Mouse (Mus musculus): ENCODE measurements around the gene Rpl11. TPM values are rescaled to one million over a fixed set of nuclear protein-coding genes. Genes with fewer than 3 reads are reported as not detected.
"Not testable (repeated sequence)": the region's sequence is repeated elsewhere in the genome, so short reads cannot be mapped to it uniquely, and the experiment has no call there.

Rpl11 gene
- 262 and 276 TPM in 2 replicates for polyA plus RNA-seq (2015; fragmentation: Nextera tagmentation; extraction: Ambion mirVana)

DNA sequence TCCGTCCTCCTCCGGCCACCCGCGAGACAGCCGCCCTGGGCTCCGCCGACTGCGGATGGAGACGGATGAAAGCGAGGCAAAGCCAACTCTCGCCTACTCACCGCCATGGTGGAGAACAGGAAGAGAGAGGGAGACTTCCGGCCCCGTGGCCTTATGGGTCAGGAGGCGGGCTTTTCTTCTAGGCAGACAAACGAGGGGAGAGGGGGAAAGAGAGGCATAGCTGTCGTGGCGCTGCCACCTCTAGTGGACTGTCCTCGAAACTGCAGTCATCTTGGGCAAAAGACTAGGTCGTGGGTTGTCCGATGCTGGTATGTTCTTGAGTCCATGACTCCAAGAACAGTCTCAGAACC, at the start of gene Rpl11:
TSS of gene Rpl11 (minus strand) at position 182 of the 350 bp plus-strand sequence.
- under 1% methylated on average over 21 of the region's 21 CpGs for WGBS
- H3K9ac ChIP-seq = peak within 1 kb of the TSS; percentile 96
- ATAC-seq (replicated peaks) = peak; percentile 98
- H3K27me3 ChIP-seq (replicated peaks) = no peaks in the 10 kb centered on the region
- peak within 1 kb of the TSS; percentile 95 for H3K4me3 ChIP-seq
- H3K4me2 ChIP-seq = peak within 1 kb of the TSS; percentile 92
- peak within 1 kb of the TSS; percentile 86 for H3K27ac ChIP-seq
- peaks cover 21% of the 10 kb centered on the region for H3K4me1 ChIP-seq
- H3K36me3 ChIP-seq (replicated peaks) = peaks cover 30% of the 10 kb centered on the region
- H3K9me3 ChIP-seq = no peaks in the 10 kb centered on the region

DNA sequence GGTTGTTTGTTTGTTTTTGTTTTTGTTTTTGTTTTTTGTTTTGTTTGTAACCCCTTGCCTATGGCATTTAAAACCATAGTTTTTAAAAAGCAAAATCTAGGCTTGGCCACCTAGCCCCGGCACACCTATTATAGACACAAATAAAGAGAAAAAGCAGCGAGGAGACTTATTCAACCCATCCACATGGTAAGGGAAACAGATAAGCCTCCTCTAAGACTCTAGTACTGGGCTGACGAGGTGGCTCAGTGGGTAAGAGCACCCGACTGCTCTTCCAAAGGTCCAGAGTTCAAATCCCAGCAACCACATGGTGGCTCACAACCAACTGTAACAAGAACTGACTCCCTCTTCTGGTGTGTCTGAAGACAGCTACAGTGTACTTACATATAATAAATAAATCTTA, 48.5 kb upstream of the Rpl11 start:
- not testable (repeated sequence) for H3K9me3 ChIP-seq; H3K27ac ChIP-seq; ATAC-seq (replicated peaks); H3K36me3 ChIP-seq (replicated peaks); H3K9ac ChIP-seq; H3K4me2 ChIP-seq; H3K4me1 ChIP-seq; H3K4me3 ChIP-seq
- peaks cover 12% of the 10 kb centered on the region; the same call in 1 of the 2 replicates for H3K27me3 ChIP-seq (replicated peaks)
- 84% methylated on average over 4 of the region's 4 CpGs for WGBS

DNA sequence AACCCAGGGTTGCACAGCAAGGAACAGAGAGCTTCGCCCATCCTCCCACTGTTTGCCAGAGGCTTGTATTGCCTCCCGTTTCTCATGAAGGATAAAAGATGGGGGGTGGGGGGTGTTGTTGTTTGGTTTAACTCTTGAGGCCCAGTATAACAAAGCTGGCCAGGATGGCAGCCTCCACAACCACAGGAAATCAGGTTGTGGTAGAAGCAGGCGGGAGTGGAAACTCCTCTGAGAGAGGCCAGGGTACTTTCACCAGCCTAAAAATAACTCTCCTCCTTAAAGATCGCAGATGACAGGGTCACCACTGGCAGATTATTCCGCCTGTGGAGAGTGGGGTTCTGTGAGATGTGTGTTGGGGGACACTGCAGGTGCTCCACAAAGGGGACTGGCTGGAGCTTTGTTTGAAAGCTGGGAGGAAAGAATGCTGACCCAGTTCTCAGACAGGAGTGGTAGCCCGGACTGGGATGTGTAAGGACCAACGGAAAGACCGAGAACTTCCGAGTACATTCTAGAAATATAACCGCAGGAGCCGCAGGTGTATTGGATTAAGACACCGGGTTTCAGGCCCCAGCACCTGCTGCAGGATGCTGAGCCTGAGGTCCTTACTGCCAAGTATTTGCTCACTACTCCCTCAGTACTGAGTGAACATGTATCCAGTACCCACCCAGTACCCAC, 47.3 kb upstream of the Rpl11 start:
- WGBS = 76% methylated on average over 12 of the region's 12 CpGs
- Histone ChIP-seq H3K9ac (no peak overlapping the region), H3K9me3 (no peaks in the 10 kb centered on the region), H3K4me3 (no peak overlapping the region), H3K4me2 (no peak overlapping the region), H3K27ac (no peak overlapping the region), H3K4me1 (peaks cover 7% of the 10 kb centered on the region), H3K27me3 (replicated peaks) (peaks cover 10% of the 10 kb centered on the region; the same call in 1 of the 2 replicates), H3K36me3 (replicated peaks) (no peaks in the 10 kb centered on the region)
- ATAC-seq (replicated peaks) = no peak

DNA sequence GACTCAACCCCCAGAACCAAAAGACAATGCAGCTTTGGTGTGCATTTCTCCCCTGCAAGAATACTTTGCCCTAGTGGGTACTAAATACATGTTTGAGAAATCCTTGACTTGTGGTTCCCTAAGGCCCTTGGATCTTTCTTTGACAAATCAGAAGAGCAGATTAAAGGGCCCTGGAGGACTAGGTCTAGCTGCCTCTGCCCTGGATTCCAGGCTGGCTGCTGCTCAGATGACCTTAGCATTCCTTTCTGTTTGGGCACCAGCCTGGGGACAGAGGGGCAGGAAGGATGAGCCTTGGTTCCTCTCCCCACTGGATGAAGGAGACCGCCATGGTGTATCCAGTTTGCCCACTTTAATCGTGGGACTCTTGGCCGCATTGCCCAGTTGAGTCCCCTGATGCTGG, 45.2 kb upstream of the Rpl11 start:
- WGBS = 96% methylated on average over 3 of the region's 3 CpGs

DNA sequence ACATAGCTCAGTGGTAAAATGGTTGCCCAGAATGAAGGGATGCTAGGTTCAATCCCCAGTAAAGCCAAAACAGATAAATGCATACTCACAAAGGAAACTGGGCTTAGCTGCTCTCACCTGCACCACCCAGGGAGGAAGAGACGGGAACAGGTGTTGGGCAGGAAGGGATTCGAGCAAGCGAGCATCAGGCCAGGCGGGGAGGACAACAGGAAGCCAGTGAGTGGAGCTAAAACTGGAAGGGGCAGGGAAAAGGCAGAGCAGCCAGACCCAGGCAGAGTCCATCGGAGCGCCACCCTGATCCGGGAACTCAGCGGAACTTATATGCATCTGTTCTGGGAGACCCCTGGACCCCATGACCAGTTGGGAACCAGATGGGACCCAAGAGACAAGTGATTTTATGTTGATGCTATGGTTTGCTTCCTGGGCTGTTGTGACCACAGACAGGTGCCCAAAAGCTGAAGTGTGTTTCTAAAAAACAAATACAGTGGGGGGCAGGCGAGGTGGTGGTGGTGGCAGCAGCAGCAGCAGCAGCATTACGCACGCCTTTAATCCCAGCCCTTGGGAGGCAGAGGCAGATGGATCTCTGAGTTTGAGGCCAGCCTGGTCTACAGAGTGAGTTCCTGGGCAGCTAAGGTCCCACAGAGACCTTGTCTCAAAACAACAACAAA, 43.4 kb upstream of the Rpl11 start:
- no peak for ATAC-seq (replicated peaks)
- Histone ChIP-seq H3K9me3 (no peaks in the 10 kb centered on the region), H3K27me3 (replicated peaks) (no peaks in the 10 kb centered on the region), H3K27ac (no peak overlapping the region), H3K4me3 (no peak overlapping the region), H3K9ac (no peak overlapping the region), H3K4me2 (no peak overlapping the region), H3K4me1 (0 out of 2 replicates have a peak, but pooled peaks cover 2% of the 10 kb centered on the region), H3K36me3 (replicated peaks) (no peaks in the 10 kb centered on the region)
- 71% methylated on average over 11 of the region's 11 CpGs for WGBS

More for the DNA sequence above, 45.2 kb upstream of the Rpl11 start:
- H3K4me3 ChIP-seq = no peak overlapping the region
- H3K36me3 ChIP-seq (replicated peaks) = no peaks in the 10 kb centered on the region
- 0 out of 2 replicates have a peak, but pooled peaks cover 3% of the 10 kb centered on the region for H3K27me3 ChIP-seq (replicated peaks)
- no peak overlapping the region for H3K9ac ChIP-seq
- no peak overlapping the region for H3K27ac ChIP-seq
- no peak overlapping the region for H3K4me2 ChIP-seq
- no peak for ATAC-seq (replicated peaks)
- no peaks in the 10 kb centered on the region for H3K9me3 ChIP-seq
- H3K4me1 ChIP-seq = 0 out of 2 replicates have a peak, but pooled peaks cover 2% of the 10 kb centered on the region

DNA sequence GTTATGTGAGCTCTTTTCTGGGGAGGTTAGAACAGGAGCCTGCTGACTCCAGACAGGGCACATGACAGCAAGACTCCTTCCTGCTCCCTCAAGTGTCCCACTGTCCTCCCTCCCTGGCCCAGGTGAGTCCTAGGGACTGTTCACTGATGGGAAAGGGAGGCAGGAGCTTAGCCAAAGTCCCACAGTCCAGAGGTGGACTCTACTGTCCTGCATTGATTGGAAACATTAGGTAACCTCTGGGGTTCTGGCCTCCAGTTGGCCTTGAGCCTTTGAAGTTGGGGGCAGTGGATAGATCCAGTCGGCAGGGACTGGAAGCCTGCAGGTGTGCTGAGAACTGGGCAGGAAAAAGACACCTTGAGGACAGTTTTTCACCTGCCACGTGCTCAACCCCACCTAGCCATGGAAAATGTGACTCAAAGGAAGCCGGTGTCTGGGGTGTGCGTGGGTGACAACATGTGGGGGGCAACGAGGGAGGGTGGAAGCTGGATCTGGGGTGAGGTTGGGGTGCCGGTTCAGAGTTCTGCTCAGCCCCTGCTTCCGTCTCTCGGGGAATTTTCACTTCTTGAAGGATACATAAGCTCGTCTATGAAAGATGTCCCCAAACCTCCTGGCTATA, 42.4 kb upstream of the Rpl11 start:
- Histone ChIP-seq H3K36me3 (replicated peaks) (no peaks in the 10 kb centered on the region), H3K4me1 (0 out of 2 replicates have a peak, but pooled peaks cover 2% of the 10 kb centered on the region), H3K9ac (no peak overlapping the region), H3K27ac (peak overlapping the region; percentile 42; the same call in 1 of the 2 replicates), H3K27me3 (replicated peaks) (no peaks in the 10 kb centered on the region), H3K4me2 (no peak overlapping the region), H3K4me3 (no peak overlapping the region), H3K9me3 (no peaks in the 10 kb centered on the region)
- 85% methylated on average over 9 of the region's 9 CpGs for WGBS
- no peak for ATAC-seq (replicated peaks)

DNA sequence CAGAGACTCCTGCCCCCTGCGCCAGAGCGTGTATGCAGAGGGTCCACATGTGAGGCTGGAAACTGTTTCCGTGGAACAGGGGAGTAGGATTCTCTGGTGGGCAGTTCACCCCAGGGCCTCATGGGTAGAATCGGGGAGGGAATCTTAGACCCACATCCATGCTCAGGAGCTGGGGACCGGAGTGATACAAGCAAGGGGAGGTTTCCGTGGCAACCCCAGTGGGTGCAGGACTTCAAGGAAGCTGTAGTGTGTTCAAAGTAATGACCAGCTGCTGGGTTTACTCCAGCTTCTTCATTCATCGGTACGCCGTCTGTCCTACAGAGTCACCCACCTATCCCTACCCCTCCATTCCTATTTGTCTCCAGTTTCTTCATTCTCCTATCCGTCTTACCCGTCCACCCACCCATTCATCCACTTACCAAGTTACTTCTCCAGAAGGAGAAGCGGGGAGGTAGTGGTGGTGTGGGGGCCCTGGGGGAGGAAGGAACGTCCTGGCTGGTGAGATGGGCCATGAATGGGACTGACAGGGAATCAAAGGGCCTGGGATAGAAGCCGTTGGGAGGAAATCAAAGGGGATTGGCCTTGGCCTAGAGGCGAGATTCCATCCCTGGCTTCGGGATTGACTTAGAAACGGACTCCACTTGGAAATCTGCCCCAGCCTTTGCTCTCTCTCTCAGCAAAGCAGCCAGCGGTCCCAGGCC, 41.4 kb upstream of the Rpl11 start:
- Histone ChIP-seq H3K36me3 (replicated peaks) (no peaks in the 10 kb centered on the region), H3K27ac (0 out of 2 replicates have a peak overlapping the region, but pooled peaks have one; percentile 45), H3K4me3 (no peak overlapping the region), H3K9me3 (no peaks in the 10 kb centered on the region), H3K4me2 (no peak overlapping the region), H3K4me1 (0 out of 2 replicates have a peak, but pooled peaks cover 2% of the 10 kb centered on the region), H3K9ac (no peak overlapping the region), H3K27me3 (replicated peaks) (no peaks in the 10 kb centered on the region)
- ATAC-seq (replicated peaks) = 0 out of 2 replicates have a peak, but pooled peaks have one; percentile 45
- whole genome bisulfite sequencing = 66% methylated on average over 18 of the region's 18 CpGs

DNA sequence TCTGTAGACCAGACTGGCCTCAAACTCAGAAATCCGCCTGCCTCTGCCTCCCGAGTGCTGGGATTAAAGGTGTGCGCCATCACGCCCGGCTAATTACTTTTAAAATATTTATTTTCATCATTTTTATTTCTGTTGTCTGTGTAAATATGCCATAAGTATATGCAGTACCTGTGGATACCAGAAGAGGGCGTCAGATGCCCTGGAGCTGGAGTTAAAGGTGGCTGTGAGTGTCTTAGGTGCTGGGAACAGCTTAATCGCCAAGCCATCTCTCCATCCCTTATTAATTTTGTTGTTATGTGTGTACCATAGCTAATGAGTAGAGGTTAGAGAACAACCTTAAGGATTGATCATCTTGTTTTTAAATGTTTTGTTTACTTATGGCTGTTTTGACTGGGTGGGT, 39.3 kb upstream of the Rpl11 start:
- Histone ChIP-seq H3K27ac (no peak overlapping the region), H3K36me3 (replicated peaks) (no peaks in the 10 kb centered on the region), H3K9ac (no peak overlapping the region), H3K4me2 (no peak overlapping the region), H3K27me3 (replicated peaks) (no peaks in the 10 kb centered on the region), H3K4me3 (no peak overlapping the region), H3K4me1 (0 out of 2 replicates have a peak, but pooled peaks cover 6% of the 10 kb centered on the region), H3K9me3 (no peaks in the 10 kb centered on the region)
- WGBS = 90% methylated on average over 7 of the region's 7 CpGs
- no peak for ATAC-seq (replicated peaks)

DNA sequence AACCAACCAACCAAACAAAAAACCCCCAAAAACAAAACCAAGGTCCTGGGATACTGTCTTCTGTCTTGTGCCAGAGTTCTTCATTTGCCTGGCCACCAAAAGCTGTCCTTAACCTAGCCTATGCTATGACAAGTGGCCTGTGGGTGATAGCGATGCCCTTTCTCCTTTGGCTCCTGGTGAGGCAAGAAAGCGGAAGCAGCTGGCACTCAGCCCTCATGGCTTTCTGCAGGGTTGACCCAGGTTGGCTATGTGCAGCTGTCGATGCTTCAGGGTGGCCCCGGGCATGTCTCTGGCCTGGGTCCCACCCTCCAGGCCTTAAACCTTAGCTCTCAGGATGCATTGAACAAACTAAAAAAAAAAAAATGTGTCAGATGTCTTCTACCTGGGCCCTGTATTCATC, 38.1 kb upstream of the Rpl11 start:
- no peaks in the 10 kb centered on the region for H3K9me3 ChIP-seq
- ATAC-seq (replicated peaks) = no peak
- no peak overlapping the region for H3K9ac ChIP-seq
- no peak overlapping the region for H3K4me2 ChIP-seq
- 96% methylated on average over 4 of the region's 4 CpGs for WGBS
- H3K36me3 ChIP-seq (replicated peaks) = no peaks in the 10 kb centered on the region
- H3K4me3 ChIP-seq = no peak overlapping the region
- 0 out of 2 replicates have a peak, but pooled peaks cover 6% of the 10 kb centered on the region for H3K4me1 ChIP-seq
- no peak overlapping the region for H3K27ac ChIP-seq
- H3K27me3 ChIP-seq (replicated peaks) = no peaks in the 10 kb centered on the region

DNA sequence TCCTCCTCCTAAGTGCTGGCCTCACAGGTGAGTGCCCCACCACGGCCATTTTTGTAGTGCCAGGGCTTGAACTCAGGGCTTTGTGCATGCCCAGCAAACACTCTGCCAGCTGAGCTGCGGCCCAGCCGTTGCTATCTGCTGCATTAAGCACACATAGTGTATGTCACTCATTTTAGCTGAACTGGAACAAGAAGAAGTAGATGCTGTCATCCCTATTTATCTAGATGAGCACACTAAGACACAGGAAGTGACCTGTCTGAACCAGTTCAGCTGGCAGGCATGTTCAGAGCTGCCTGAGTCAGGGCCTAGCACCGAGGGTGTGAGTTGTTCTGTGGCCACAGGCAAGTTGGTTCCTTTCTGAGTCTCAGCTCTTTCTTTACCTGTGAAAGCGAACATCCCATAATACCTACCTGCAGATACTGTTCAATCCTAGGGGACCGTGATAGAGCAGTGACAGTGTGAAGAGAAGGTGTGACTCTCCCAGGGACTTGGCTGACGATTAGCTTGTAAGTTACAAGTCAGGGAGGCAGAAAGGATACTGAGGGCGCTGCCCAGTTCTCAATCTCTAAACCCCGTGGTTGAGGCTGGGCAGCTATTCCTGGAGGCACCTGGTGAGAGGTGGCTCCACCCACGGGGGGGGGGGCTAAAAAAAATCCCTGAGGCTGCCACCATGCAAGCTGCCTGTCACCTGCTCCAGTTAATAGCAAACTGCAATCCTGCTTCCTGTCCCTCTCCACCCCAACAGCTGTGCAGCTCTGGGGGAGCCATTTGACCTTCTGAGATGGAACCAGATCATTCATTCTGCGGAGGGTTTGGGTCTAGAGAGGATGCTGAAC, 36.7 kb upstream of the Rpl11 start:
- Histone ChIP-seq H3K9me3 (no peaks in the 10 kb centered on the region), H3K36me3 (replicated peaks) (no peaks in the 10 kb centered on the region), H3K4me1 (0 out of 2 replicates have a peak, but pooled peaks cover 4% of the 10 kb centered on the region), H3K27me3 (replicated peaks) (no peaks in the 10 kb centered on the region), H3K4me2 (no peak overlapping the region), H3K9ac (no peak overlapping the region), H3K27ac (no peak overlapping the region), H3K4me3 (no peak overlapping the region)
- 64% methylated on average over 11 of the region's 11 CpGs for WGBS
- ATAC-seq (replicated peaks) = no peak

DNA sequence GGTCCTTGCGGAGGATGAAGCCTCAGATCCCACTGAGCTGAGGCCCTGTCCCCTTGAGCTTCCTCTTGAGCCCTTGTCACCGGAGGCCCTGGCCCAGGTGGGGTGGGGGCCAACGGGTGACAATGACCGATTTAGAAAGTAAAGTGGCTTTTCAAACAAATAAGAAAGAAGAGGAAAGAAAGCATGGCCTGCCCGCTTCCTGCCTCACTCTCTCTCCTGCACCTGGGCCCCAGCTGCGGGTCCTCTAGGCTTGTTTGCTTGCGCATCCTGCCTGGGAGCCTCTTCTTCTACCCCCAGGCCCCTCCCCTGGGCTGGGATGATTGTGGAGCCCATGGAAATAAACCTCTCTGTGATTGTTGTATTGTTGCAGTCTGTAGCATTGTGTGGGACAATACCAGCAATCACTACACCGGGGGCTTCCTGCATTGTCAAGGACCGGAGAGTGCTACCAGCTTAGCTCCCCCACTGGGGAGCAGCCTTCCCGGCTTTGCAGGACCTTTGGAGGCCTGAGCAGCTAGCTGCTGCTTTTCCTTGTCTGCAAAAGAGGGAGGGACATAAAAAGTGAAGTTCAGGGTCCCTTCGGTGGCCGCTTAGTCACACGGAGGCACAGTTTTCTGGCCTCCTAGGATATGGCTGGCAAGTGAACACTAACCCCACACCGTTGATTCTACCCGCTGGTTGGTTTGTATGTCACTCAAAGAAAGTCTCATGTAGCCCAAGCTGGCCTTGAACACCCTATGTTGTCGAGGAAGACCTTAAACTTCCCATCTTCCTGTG, 35.9 kb upstream of the Rpl11 start:
- Histone ChIP-seq H3K9me3 (no peaks in the 10 kb centered on the region), H3K27ac (no peak overlapping the region), H3K9ac (no peak overlapping the region), H3K4me2 (no peak overlapping the region), H3K4me3 (no peak overlapping the region), H3K27me3 (replicated peaks) (no peaks in the 10 kb centered on the region), H3K4me1 (0 out of 2 replicates have a peak, but pooled peaks cover 4% of the 10 kb centered on the region), H3K36me3 (replicated peaks) (no peaks in the 10 kb centered on the region)
- WGBS = 32% methylated on average over 16 of the region's 16 CpGs
- ATAC-seq (replicated peaks) = no peak
